Mouse (Mus musculus): Measurements from ENCODE around the gene Tkt.

DNA sequence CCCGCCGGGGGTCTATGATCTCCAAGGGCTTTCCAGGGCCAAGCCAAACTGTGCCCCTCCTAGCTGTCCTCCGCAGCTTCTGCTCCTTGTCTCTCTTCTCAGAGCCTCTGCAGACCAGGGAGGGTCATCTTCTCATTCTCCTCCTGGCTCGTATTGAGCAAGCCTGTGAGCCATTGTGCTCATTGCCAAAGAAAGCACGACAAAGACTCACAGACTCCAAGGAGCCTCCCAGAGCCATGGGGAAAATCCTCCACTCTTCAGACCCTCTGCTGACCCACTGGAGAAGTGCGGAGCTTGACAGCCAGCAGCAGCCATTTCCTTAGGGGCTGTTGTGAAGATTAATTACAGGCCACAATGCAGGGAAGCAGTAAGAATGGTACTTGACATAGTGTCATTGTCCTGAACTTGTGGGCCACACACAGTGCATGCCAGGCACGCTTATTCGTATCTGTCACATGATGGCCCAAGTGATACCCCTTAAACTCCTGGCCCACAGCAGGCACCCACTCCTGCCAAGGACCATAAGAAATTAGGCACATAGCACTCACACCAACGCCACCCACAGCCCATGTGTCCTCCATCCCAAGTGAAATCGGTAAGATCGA is 42.0 kb downstream of the Tkt start:
- TF ChIP-seq CTCF (IDR thresholded peaks at IDR 0.05; ENCODE audit: low read depth, low read length): no peak; the same call in 1 of the 2 replicates
- TF ChIP-seq POLR2A (IDR thresholded peaks at IDR 0.05; ENCODE audit: borderline replicate concordance, low read depth, low read length): no peak
